8 mouse cellular contexts compared by ENCODE assay signal in the genomic region with DNA sequence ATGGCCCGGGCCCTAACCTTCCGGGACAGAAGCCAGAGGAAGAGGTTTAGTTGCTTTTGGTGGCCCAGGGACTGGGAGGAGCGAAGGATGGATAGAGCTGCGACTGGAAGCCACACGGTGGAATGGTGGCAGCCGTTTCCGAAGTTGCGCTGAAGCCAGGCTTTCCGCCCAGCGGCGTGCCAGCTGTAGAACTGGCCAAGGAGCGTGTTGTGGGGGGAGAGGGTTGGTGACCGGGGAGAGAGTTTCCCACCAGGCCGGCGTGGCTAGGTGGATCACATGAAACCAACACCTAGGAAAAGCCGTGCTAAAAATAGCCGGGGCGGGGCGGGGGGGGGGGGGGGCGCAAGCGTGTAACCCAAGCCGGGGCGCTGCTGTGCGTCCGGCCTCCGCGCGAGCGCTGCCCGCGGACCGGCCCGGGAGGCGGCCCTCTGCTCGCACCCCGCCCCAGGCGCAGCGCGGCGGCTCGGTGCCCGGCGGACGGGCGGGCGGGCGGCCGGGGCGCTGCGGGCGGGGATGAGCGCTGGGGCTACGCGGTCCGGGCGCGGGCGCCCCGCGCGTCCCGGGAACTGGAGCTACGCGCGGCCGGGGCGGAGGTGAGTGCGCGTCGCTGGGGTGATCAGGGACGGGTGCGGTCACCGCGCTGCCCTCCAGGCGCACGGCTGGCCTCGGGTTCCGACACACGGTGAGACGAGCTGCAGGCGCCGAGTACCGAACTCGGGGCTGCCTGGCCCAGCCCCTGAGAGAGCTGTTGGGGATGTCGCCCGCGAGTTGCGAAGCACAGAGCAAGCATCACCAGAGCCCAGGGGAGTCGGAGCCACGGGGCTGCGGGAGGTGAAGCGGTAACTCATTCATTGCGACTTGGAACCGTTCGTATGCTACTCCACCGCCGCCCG. TPM values are rescaled to one million over a fixed set of nuclear protein-coding genes. Genes with fewer than 3 reads are reported as not detected.
A peak's percentile ranks its signal among the peaks of the same experiment; 100 is the strongest.
DNase-seq lines count a peak whose midpoint lies in the region; ATAC-seq lines count a peak whose summit lies in the region.

No protein-coding gene starts in this region.

- H3K27me3 ChIP-seq in kidney, embryonic 15.5 days = peaks cover 60% of the 10 kb centered on the region
- peaks cover 85% of the 10 kb centered on the region for H3K27me3 ChIP-seq in midbrain, embryonic 10.5 days (ENCODE audit: low read depth, poor library complexity, severe bottlenecking)

- H3K27ac ChIP-seq in kidney, embryonic 15.5 days = no peak overlapping the region
- H3K27ac ChIP-seq in midbrain, embryonic 10.5 days (replicated peaks) = peak overlapping the region; percentile 49

- H3K36me3 ChIP-seq in kidney, embryonic 15.5 days = no peaks in the 10 kb centered on the region
- H3K36me3 ChIP-seq in midbrain, embryonic 10.5 days = no peaks in the 10 kb centered on the region

- peak; percentile 15 to 19 for DNase-seq in spleen, postnatal 10 days (ENCODE audit: low spot score in 2 of 2)
- no peak for DNase-seq in spleen, adult 12 weeks (ENCODE audit: low spot score)
- peak; percentile 40 to 49 for DNase-seq in cerebellum, postnatal 14 days
- DNase-seq in gastrocnemius, postnatal 14 days = peak; percentile 67
- peak; percentile 39 for DNase-seq in midbrain, embryonic 10.5 days (ENCODE audit: low spot score)
- no peak for DNase-seq in left cerebral cortex, adult 11 months (ENCODE audit: low spot score)

- no peaks in the 10 kb centered on the region for H3K9me3 ChIP-seq in kidney, embryonic 15.5 days (replicated peaks)
- no peaks in the 10 kb centered on the region for H3K9me3 ChIP-seq in midbrain, embryonic 10.5 days (replicated peaks)

- peak overlapping the region; percentile 59 for H3K4me3 ChIP-seq in kidney, embryonic 15.5 days (replicated peaks)
- H3K4me3 ChIP-seq in midbrain, embryonic 10.5 days = peak overlapping the region; percentile 64

- H3K4me2 ChIP-seq in kidney, embryonic 15.5 days = peak overlapping the region; percentile 98

- H3K9ac ChIP-seq in kidney, embryonic 15.5 days = peak overlapping the region; percentile 63

- peak; percentile 16; the same call in 1 of the 2 replicates for ATAC-seq in kidney, embryonic 15.5 days (replicated peaks; ENCODE audit: low FRiP score)
- no peak for ATAC-seq in erythroblast, adult 5-6 weeks (replicated peaks; ENCODE audit: low FRiP score, poor library complexity, severe bottlenecking)

- peaks cover 35% of the 10 kb centered on the region for H3K4me1 ChIP-seq in kidney, embryonic 15.5 days
- H3K4me1 ChIP-seq in midbrain, embryonic 10.5 days = peaks cover 46% of the 10 kb centered on the region

- 1% methylated on average over 89 of the region's 98 CpGs for WGBS in kidney, embryonic 15.5 days
- WGBS in midbrain, embryonic 10.5 days = under 1% methylated on average over 92 of the region's 98 CpGs

- intact Hi-C loops in gastrocnemius, postnatal 14 days (cut with DNase I; ENCODE audit: low total_unique reads) = no loop called here

RNA-seq across cellular contexts. Expression of gene Zfpm1, which starts 51.9 kb away (rescaled TPM):
- total RNA-seq in gastrocnemius, postnatal 14 days (2021) = 1 to 10 TPM; 8.4 to 8.6 TPM
- 2.2 and 2.4 TPM in 2 replicates for polyA plus RNA-seq in kidney, embryonic 15.5 days (2015; fragmentation: Nextera tagmentation; extraction: Ambion mirVana)
- 1.3 and 1.5 TPM in 2 replicates for polyA plus RNA-seq in midbrain, embryonic 10.5 days (2016; fragmentation: Nextera tagmentation; extraction: Ambion mirVana)
- total RNA-seq in erythroblast, adult 5-6 weeks (2015; ENCODE audit: low replicate concordance) = 54.2 and 55.4 TPM in 2 replicates
- total RNA-seq in erythroblast, adult 5-6 weeks (2017; ENCODE audit: low replicate concordance) = 196 and 459 TPM in 2 replicates

Comparison
In these comparisons a context has a peak if more than half of its experiments do, and no peak if none do; other contexts are left out.
1. DNase-seq: peak in spleen, postnatal 10 days (2 of 2), cerebellum, postnatal 14 days (2 of 2), gastrocnemius, postnatal 14 days (single experiment) and midbrain, embryonic 10.5 days (single experiment); none in spleen, adult 12 weeks (single experiment) and left cerebral cortex, adult 11 months (single experiment).
2. RNA of gene Zfpm1, which starts 51.9 kb away (total RNA-seq): 54.2 to 459 TPM in erythroblast, adult 5-6 weeks; 8.4 to 8.6 TPM in gastrocnemius, postnatal 14 days; every median in the first group is over 4 times any median in the second.